Mouse (Mus musculus) forebrain, postnatal 0 days (tissue): ENCODE data around the gene Trmt112. TPM values are rescaled to one million over a fixed set of nuclear protein-coding genes. Genes with fewer than 3 reads are reported as not detected.

Experiments
- ATAC-seq: fragments of 200-750 bp; cut with Nextera tagmentation; 2 replicates; pipeline ENCODE4 v1.8.0; 2017; ENCODE audit warnings: mild to moderate bottlenecking, moderate library complexity
- DNase-seq: peaks from one replicate; pipeline ENCODE4 v3.0.0-alpha.2; 2015
- H3K27ac ChIP-seq: fragments of 300-500 bp; sonication (generic); 2 replicates; pipeline ENCODE4 v1.5.1; 2014; ENCODE audit warnings: low read depth, mild to moderate bottlenecking, antibody characterized with exemption, low read length, moderate library complexity, mixed read lengths
- H3K27me3 ChIP-seq: fragments of 300-500 bp; sonication (generic); 2 replicates; pipeline ENCODE4 v1.6.1; 2014; ENCODE audit warnings: mild to moderate bottlenecking, low read length, mixed read lengths; ENCODE audit not compliant: insufficient read depth
- H3K36me3 ChIP-seq: fragments of 300-500 bp; sonication (generic); 2 replicates; pipeline ENCODE4 v1.6.1; 2014; ENCODE audit warnings: mild to moderate bottlenecking, moderate library complexity; ENCODE audit not compliant: insufficient read depth
- H3K4me1 ChIP-seq: fragments of 300-500 bp; sonication (generic); 2 replicates; pipeline ENCODE4 v1.6.1; 2014; ENCODE audit warnings: antibody characterized with exemption; ENCODE audit not compliant: insufficient read depth
- H3K4me2 ChIP-seq: fragments of 300-500 bp; sonication (generic); 2 replicates; pipeline ENCODE4 v1.6.1; 2014; ENCODE audit warnings: low read depth, mild to moderate bottlenecking, moderate library complexity
- H3K4me3 ChIP-seq: fragments of 300-500 bp; sonication (generic); 2 replicates; pipeline ENCODE4 v1.5.1; 2014; ENCODE audit warnings: low read depth, low read length, mixed read lengths
- H3K9ac ChIP-seq: fragments of 300-500 bp; sonication (generic); 2 replicates; pipeline ENCODE4 v1.6.1; 2014; ENCODE audit warnings: mild to moderate bottlenecking
- H3K9me3 ChIP-seq: fragments of 300-500 bp; sonication (generic); 2 replicates; pipeline ENCODE4 v1.6.1; 2016; ENCODE audit warnings: low read length
- CTCF ChIP-seq: sonication (generic); IDR thresholded peaks from 2 replicates; pipeline ENCODE4 v1.5.1; 2016; ENCODE audit warnings: antibody characterized with exemption, control low read depth, low read depth
- WGBS: fragments of 180-500 bp; shearing (Covaris S2); extraction: QIAGEN DNeasy Blood & Tissue Kit; methylation state at CpG from one replicate; pipeline ENCODE4 v1.1.7; 2014; 5-methylcytosine and 5-hydroxymethylcytosine counted together
- polyA plus RNA-seq: library from polyadenylated mRNA; unstranded; fragments of >200 nt; fragmentation: Nextera tagmentation; extraction: Ambion mirVana; gene quantifications from 2 replicates; pipeline ENCODE4 v1.2.1, GENCODE M21; 2015
- total RNA-seq: library from RNA; depleted of rRNA; stranded (reverse); fragments of >200 nt; gene quantifications from 2 replicates; pipeline ENCODE4 v1.2.3, GENCODE M21; 2014

Gene Trmt112
- total and polyA plus RNA-seq, 2 experiments from 2014 or later, result 52.3 to 102 TPM

DNA sequence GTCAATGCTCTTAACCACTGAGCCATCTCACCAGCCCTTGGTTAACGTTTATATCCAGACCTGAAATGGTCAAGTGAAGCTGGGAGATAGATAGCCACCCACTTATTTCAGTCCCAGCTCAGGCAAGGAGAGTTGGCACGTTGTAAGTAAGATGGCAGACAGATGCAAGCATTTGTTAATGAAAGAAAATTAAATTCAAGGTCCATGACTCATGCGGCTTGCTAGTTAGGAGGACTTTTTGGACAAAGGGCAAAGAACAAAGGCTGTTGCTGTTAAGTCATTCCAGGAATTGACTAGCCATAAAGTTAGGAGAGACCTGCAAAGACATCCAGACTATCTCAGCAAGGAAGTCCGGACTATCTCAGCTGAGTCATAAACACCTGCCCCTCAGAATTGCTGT, 9.9 kb upstream of the Trmt112 start:
- no peak overlapping the region for H3K9ac ChIP-seq
- no peak overlapping the region for H3K27ac ChIP-seq
- WGBS, result 80% methylated on average over 4 of the region's 4 CpGs
- 0 out of 2 replicates have a peak, but pooled peaks cover 3% of the 10 kb centered on the region for H3K9me3 ChIP-seq
- H3K4me3 ChIP-seq, result no peak overlapping the region
- peaks cover under 1% of the 10 kb centered on the region; the same call in 1 of the 2 replicates for H3K36me3 ChIP-seq
- no peaks in the 10 kb centered on the region for H3K4me1 ChIP-seq
- H3K4me2 ChIP-seq, result no peak overlapping the region
- ATAC-seq (no peak), DNase-seq (no peak)
- TF ChIP-seq CTCF, result no peak
- H3K27me3 ChIP-seq, result no peaks in the 10 kb centered on the region

- H3K36me3 ChIP-seq, result peaks cover 21% of the 10 kb centered on the region
- WGBS, result 94% methylated on average over 1 of the region's 1 CpGs
- no peaks in the 10 kb centered on the region for H3K27me3 ChIP-seq
- DNase-seq, result no peak
- no peak overlapping the region for H3K27ac ChIP-seq
- ATAC-seq, result no peak
- 0 out of 2 replicates have a peak, but pooled peaks cover 2% of the 10 kb centered on the region for H3K4me1 ChIP-seq
- no peaks in the 10 kb centered on the region for H3K9me3 ChIP-seq
- no peak overlapping the region for H3K9ac ChIP-seq
- no peak overlapping the region for H3K4me2 ChIP-seq
- TF ChIP-seq CTCF, result no peak
- no peak overlapping the region for H3K4me3 ChIP-seq
Observed at GRCm38 (mm10) chr19:6903031-6903430, 6.5 kb upstream of the Trmt112 start.

DNA sequence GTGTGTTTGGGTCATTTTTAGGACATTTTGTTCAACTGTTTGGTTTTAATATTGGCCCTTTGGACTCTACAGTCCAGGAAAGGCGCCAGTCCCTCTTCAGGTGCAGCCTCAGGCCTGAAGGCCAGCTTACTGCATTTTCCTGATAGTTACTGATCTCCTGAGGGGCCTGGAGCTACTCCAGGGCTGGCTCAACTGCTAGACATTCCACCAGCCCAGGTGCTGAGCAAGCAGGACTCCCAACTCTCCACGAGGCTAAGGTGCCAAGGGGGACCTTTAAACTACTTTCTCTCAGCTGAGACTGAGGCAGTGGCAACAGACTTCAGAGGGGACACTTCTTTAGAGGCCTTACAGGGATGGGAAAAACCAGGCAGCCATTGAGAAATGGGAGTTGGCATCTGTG, 4.7 kb upstream of the Trmt112 start:
- Histone ChIP-seq H3K4me1 (peaks cover 12% of the 10 kb centered on the region), H3K4me3 (no peak overlapping the region), H3K27ac (no peak overlapping the region), H3K27me3 (no peaks in the 10 kb centered on the region), H3K4me2 (no peak overlapping the region), H3K9me3 (no peaks in the 10 kb centered on the region), H3K9ac (no peak overlapping the region), H3K36me3 (peaks cover 21% of the 10 kb centered on the region)
- WGBS, result 75% methylated on average over 2 of the region's 2 CpGs
- TF ChIP-seq CTCF, result no peak
- DNase-seq, result no peak
- no peak for ATAC-seq

DNA sequence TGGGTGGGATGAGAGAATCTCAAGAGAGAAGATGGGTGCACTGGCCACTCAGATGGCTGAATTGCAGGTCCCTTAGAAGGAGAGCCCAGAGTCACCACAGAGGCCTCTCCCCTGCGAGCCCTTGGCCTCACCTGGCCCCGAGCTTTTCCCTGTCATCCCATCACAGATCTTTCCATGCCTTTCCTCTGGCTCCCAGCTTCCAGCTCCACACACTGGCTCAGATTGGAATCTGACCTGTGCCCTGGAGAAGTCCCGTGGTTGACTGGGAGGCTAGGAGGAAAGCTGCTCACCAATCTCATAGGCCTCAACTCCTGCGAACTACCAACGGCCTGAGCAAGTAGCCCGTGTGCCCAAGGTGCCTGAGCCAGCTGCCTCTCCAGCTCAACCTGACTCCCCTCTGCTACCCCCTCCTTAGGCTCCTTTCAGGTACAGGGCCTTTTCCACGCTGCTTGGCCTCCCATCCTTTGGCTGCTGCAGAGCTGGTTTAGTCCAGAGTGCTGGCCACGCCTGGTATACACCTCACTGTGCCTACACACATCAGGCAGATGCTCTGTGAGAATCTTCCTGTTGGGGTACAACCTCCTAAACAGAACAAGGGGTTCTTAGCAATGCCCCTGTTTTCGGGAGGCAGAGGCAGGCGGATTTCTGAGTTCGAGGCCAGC, 3.9 kb upstream of the Trmt112 start:
- Histone ChIP-seq H3K9ac (no peak overlapping the region), H3K36me3 (peaks cover 21% of the 10 kb centered on the region), H3K4me3 (no peak overlapping the region), H3K4me1 (peaks cover 12% of the 10 kb centered on the region), H3K4me2 (no peak overlapping the region), H3K27ac (no peak overlapping the region), H3K9me3 (no peaks in the 10 kb centered on the region), H3K27me3 (no peaks in the 10 kb centered on the region)
- 94% methylated on average over 11 of the region's 11 CpGs for WGBS
- DNase-seq, result no peak
- TF ChIP-seq CTCF, result no peak
- no peak for ATAC-seq

DNA sequence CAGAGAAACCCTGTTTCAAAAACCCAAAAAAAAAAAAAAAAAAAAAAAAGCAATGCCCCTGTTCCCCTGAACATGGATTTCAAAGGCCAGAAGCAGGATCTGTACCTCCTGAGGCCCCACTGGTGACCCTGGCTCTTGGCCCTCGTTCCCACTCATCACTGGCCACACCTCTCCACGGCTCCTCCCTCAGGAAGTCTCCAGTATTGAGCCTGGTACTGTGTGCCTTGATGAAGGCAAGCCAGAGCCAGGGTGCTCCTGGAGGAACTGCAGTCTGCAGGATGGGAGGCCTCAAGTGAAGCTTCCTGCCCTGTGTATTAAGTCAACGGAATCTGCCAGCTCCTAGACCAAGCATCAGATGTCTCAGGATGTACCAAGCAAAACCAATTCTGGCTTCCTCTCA, 3.3 kb upstream of the Trmt112 start:
- DNase-seq (no peak), ATAC-seq (no peak)
- Histone ChIP-seq H3K36me3 (peaks cover 24% of the 10 kb centered on the region), H3K27me3 (no peaks in the 10 kb centered on the region), H3K9ac (no peak overlapping the region), H3K4me3 (no peak overlapping the region), H3K27ac (no peak overlapping the region), H3K9me3 (no peaks in the 10 kb centered on the region), H3K4me2 (no peak overlapping the region), H3K4me1 (peaks cover 12% of the 10 kb centered on the region)
- TF ChIP-seq CTCF, result no peak
- WGBS, result 83% methylated on average over 3 of the region's 3 CpGs

DNA sequence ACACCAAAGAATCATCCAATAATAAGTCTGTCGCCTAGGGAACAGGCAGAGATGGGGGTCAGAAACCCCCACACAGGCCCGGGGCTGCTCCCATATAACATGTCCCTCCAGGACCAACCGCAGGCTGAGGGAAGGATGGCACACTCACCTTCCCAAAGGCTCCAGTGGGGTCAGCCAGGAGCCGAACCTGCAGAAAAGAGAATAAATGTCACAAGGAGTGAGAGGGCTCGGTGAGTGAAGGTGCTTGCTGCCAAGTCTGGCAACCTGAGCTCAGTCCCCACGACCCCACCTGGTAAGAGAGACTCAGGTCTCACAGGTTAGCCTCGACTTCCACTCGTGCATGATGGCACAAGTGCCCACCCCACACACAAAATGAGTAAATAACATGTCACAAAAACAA, 2.4 kb upstream of the Trmt112 start:
- no peaks in the 10 kb centered on the region for H3K9me3 ChIP-seq
- peaks cover 33% of the 10 kb centered on the region for H3K36me3 ChIP-seq
- no peak for ATAC-seq
- H3K9ac ChIP-seq, result no peak overlapping the region
- no peaks in the 10 kb centered on the region for H3K27me3 ChIP-seq
- no peak for TF ChIP-seq CTCF
- H3K4me1 ChIP-seq, result peaks cover 12% of the 10 kb centered on the region
- H3K27ac ChIP-seq, result no peak overlapping the region
- no peak overlapping the region for H3K4me2 ChIP-seq
- DNase-seq, result no peak
- no peak overlapping the region for H3K4me3 ChIP-seq
- WGBS, result 89% methylated on average over 8 of the region's 8 CpGs

DNA sequence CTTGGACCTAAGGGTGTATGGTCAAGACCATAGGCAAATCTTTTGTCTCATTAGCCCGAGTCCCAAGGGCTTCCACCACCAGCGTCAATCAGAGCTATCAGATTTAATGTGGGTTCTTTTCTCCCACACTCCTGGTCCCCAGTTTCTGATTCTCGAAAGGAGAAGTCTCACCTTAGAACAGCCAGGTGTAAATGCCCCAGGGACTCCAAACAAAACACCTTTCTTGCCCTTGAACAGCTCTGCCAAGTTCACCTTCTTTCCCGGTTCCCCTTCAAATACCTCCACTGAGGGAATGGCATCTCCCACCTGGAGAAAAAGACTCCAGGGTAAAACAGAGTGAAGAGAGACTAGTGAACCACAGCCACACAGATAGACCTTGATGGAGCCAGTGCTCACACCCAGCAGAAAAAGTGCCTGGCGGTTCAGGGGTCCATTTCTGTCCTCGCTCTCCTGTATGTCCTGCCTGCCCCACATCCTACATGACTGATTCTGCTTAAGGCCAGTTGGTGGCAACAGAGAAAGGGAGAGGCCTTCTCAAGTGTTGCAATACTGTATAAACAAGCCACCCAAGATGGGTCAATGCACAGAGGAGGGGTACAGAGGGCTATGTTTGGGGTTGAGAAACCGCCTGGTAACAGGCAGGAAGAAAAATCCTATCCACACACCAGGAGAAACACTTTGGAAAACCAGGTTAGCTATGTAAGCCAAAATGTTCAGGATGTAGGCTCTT, 1.5 kb upstream of the Trmt112 start:
- H3K36me3 ChIP-seq, result peaks cover 42% of the 10 kb centered on the region
- 90% methylated on average over 7 of the region's 7 CpGs for WGBS
- H3K9me3 ChIP-seq, result no peaks in the 10 kb centered on the region
- peak overlapping the region; percentile 77 for H3K4me2 ChIP-seq
- no peak for DNase-seq
- 0 out of 2 replicates have a peak overlapping the region, but pooled peaks have one; percentile 60 for H3K4me3 ChIP-seq
- no peak overlapping the region for H3K9ac ChIP-seq
- no peak overlapping the region for H3K27ac ChIP-seq
- 0 out of 2 replicates have a peak, but pooled peaks have one; percentile 6 for TF ChIP-seq CTCF
- ATAC-seq, result no peak
- H3K27me3 ChIP-seq, result no peaks in the 10 kb centered on the region
- H3K4me1 ChIP-seq, result peaks cover 12% of the 10 kb centered on the region
